Mouse (Mus musculus): Measurements from ENCODE around the gene Inpp5e. TPM values are rescaled to one million over a fixed set of nuclear protein-coding genes. Genes with fewer than 3 reads are reported as not detected.

The Inpp5e gene
- polyA plus RNA-seq (2015; fragmentation: Illumina TruSeq; extraction: RNeasy Lipid Tissue Mini Kit (QIAGEN cat#74804); ENCODE audit: insufficient read depth, low replicate concordance): 18.7 TPM

GRCm38 (mm10) chr2:26408515-26409356 is at the start of gene Inpp5e:
Inpp5e (minus strand) TSS chr2:26409203.

GRCm38 (mm10) chr2:26444946-26445665 is 36.1 kb upstream of the Inpp5e start, which contains the start of gene Sec16a:
Sec16a (minus strand) TSS chr2:26445216.

GRCm38 (mm10) chr2:26389154-26389690 is 19.8 kb downstream of the Inpp5e start, which contains the start of the genes Entr1 and Pmpca:
Entr1 (minus strand) TSS chr2:26389316.
Pmpca (plus strand) TSS chr2:26389339.

GRCm38 (mm10) chr2:26380131-26380771 is 28.8 kb downstream of the Inpp5e start, which contains the start of gene Snapc4:
Snapc4 (minus strand) TSS chr2:26380653.

GRCm38 (mm10) chr2:26360772-26361171 is 48.2 kb downstream of the Inpp5e start, which contains the start of gene Card9:
Card9 (minus strand) TSS chr2:26360918.

GRCm38 (mm10) chr2:26351358-26352290 is 57.4 kb downstream of the Inpp5e start, which contains the start of gene Dnlz:
Dnlz (minus strand) TSS chr2:26352110.

Other genes starting within 250 kb of the Inpp5e start
- not detected for gene Lhx3, start 200.9 kb downstream of the Inpp5e start, polyA plus RNA-seq (2015; fragmentation: Illumina TruSeq; extraction: RNeasy Lipid Tissue Mini Kit (QIAGEN cat#74804); ENCODE audit: insufficient read depth, low replicate concordance)
- gene Qsox2, start 171.7 kb downstream of the Inpp5e start, polyA plus RNA-seq (2015; fragmentation: Illumina TruSeq; extraction: RNeasy Lipid Tissue Mini Kit (QIAGEN cat#74804); ENCODE audit: insufficient read depth, low replicate concordance): 6.4 TPM
- gene Ccdc187, start 114.6 kb downstream of the Inpp5e start, polyA plus RNA-seq (2015; fragmentation: Illumina TruSeq; extraction: RNeasy Lipid Tissue Mini Kit (QIAGEN cat#74804); ENCODE audit: insufficient read depth, low replicate concordance): not detected
- gene Gpsm1, start 93.7 kb downstream of the Inpp5e start, polyA plus RNA-seq (2015; fragmentation: Illumina TruSeq; extraction: RNeasy Lipid Tissue Mini Kit (QIAGEN cat#74804); ENCODE audit: insufficient read depth, low replicate concordance): 6.1 TPM
- gene Dnlz, start 57.1 kb downstream of the Inpp5e start, polyA plus RNA-seq (2015; fragmentation: Illumina TruSeq; extraction: RNeasy Lipid Tissue Mini Kit (QIAGEN cat#74804); ENCODE audit: insufficient read depth, low replicate concordance): 8.4 TPM
- gene Card9, start 48.3 kb downstream of the Inpp5e start, polyA plus RNA-seq (2015; fragmentation: Illumina TruSeq; extraction: RNeasy Lipid Tissue Mini Kit (QIAGEN cat#74804); ENCODE audit: insufficient read depth, low replicate concordance): 2.3 TPM
- 54.0 TPM for gene Snapc4, start 28.6 kb downstream of the Inpp5e start, polyA plus RNA-seq (2015; fragmentation: Illumina TruSeq; extraction: RNeasy Lipid Tissue Mini Kit (QIAGEN cat#74804); ENCODE audit: insufficient read depth, low replicate concordance)
- 103 TPM for gene Entr1, start 19.9 kb downstream of the Inpp5e start, polyA plus RNA-seq (2015; fragmentation: Illumina TruSeq; extraction: RNeasy Lipid Tissue Mini Kit (QIAGEN cat#74804); ENCODE audit: insufficient read depth, low replicate concordance)
- gene Pmpca, start 19.9 kb downstream of the Inpp5e start, polyA plus RNA-seq (2015; fragmentation: Illumina TruSeq; extraction: RNeasy Lipid Tissue Mini Kit (QIAGEN cat#74804); ENCODE audit: insufficient read depth, low replicate concordance): 70.0 TPM
- gene Sec16a, start 36.0 kb upstream of the Inpp5e start, polyA plus RNA-seq (2015; fragmentation: Illumina TruSeq; extraction: RNeasy Lipid Tissue Mini Kit (QIAGEN cat#74804); ENCODE audit: insufficient read depth, low replicate concordance): 67.4 TPM
- 6.8 TPM for gene Notch1, start 107.5 kb upstream of the Inpp5e start, polyA plus RNA-seq (2015; fragmentation: Illumina TruSeq; extraction: RNeasy Lipid Tissue Mini Kit (QIAGEN cat#74804); ENCODE audit: insufficient read depth, low replicate concordance)
- 84.4 TPM for gene Egfl7, start 170.8 kb upstream of the Inpp5e start, polyA plus RNA-seq (2015; fragmentation: Illumina TruSeq; extraction: RNeasy Lipid Tissue Mini Kit (QIAGEN cat#74804); ENCODE audit: insufficient read depth, low replicate concordance)
- not detected for gene Gm20532, start 177.4 kb upstream of the Inpp5e start, polyA plus RNA-seq (2015; fragmentation: Illumina TruSeq; extraction: RNeasy Lipid Tissue Mini Kit (QIAGEN cat#74804); ENCODE audit: insufficient read depth, low replicate concordance)
- 8.3 TPM for gene Agpat2, start 195.2 kb upstream of the Inpp5e start, polyA plus RNA-seq (2015; fragmentation: Illumina TruSeq; extraction: RNeasy Lipid Tissue Mini Kit (QIAGEN cat#74804); ENCODE audit: insufficient read depth, low replicate concordance)
- 0.64 TPM for gene Fam69b, start 219.3 kb upstream of the Inpp5e start, polyA plus RNA-seq (2015; fragmentation: Illumina TruSeq; extraction: RNeasy Lipid Tissue Mini Kit (QIAGEN cat#74804); ENCODE audit: insufficient read depth, low replicate concordance)

Measured in spleen, adult 10 weeks (tissue).